Mouse (Mus musculus) CD4-positive naive resting alpha-beta T cell, adult 57 days (primary cell): Measurements from ENCODE around the gene Sumo1. TPM values are rescaled to one million over a fixed set of nuclear protein-coding genes. Genes with fewer than 3 reads are reported as not detected.

ENCODE experiments used
- total RNA-seq: library from RNA; stranded (reverse); gene quantifications from one replicate; pipeline ENCODE4 v1.2.4, GENCODE M21; 2023

Sumo1 gene
- total RNA-seq = 103 TPM

GRCm38 (mm10) chr1:59670641-59671168, at the start of gene Sumo1:
Sumo1 (minus strand) TSS chr1:59670834.

GRCm38 (mm10) chr1:59684819-59685755, 14.5 kb upstream of the Sumo1 start, which contains the start of gene Nop58:
Nop58 (plus strand) TSS chr1:59684971.

Other genes starting within 250 kb of the Sumo1 start
- gene Fzd7, start 188.4 kb downstream of the Sumo1 start, total RNA-seq = 0.30 TPM
- 10.3 TPM for gene Gm973, start 154.6 kb downstream of the Sumo1 start, total RNA-seq
- gene Nop58, start 14.1 kb upstream of the Sumo1 start, total RNA-seq = 183 TPM
- gene Bmpr2, start 92.6 kb upstream of the Sumo1 start, total RNA-seq = 4.0 TPM
- 67.3 TPM for gene Fam117b, start 242.2 kb upstream of the Sumo1 start, total RNA-seq